Mouse (Mus musculus): Measurements from ENCODE around the gene Nelfb. TPM values are rescaled to one million over a fixed set of nuclear protein-coding genes. Genes with fewer than 3 reads are reported as not detected.

The Nelfb gene
- polyA plus RNA-seq, 1 experiment from 2014 or later, result 101 TPM

DNA sequence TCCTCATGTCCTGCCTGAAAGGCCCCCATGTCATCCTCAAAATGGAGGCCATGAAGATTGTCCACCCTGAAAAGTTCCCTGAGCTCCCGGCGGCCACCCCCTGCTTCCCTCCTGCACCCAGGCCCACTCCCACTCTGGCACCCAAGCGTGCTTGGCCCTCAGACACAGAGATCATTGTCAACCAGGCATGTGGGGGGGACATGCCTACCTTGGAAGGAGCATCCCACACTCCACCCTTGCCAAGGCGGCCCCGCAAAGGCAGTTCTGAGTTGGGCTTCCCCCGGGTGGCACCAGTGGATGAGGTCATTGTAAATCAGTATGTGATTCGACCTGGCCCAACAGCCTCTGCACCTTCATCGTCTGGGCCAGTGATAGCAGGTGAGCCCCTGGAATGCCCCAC, 32.1 kb upstream of the Nelfb start:
- H3K27me3 ChIP-seq (replicated peaks; ENCODE audit: control insufficient read depth, insufficient read depth, low read length), result no peaks in the 10 kb centered on the region
- H3K4me2 ChIP-seq (ENCODE audit: low read length), result peak overlapping the region; percentile 67
- peak overlapping the region; percentile 73 for H3K9ac ChIP-seq (replicated peaks; ENCODE audit: low read depth, low read length)
- H3K4me3 ChIP-seq (replicated peaks; ENCODE audit: low read length), result peak overlapping the region; percentile 71
- WGBS, result 79% methylated on average over 8 of the region's 8 CpGs
- H3K4me1 ChIP-seq (replicated peaks; ENCODE audit: control insufficient read depth, insufficient read depth, low read length), result peaks cover 30% of the 10 kb centered on the region
- H3K27ac ChIP-seq (ENCODE audit: low read length), result no peak overlapping the region
- no peaks in the 10 kb centered on the region for H3K9me3 ChIP-seq (ENCODE audit: control insufficient read depth, low read length)
- ATAC-seq, result no peak
- no peaks in the 10 kb centered on the region for H3K36me3 ChIP-seq (ENCODE audit: control insufficient read depth, insufficient read depth)

DNA sequence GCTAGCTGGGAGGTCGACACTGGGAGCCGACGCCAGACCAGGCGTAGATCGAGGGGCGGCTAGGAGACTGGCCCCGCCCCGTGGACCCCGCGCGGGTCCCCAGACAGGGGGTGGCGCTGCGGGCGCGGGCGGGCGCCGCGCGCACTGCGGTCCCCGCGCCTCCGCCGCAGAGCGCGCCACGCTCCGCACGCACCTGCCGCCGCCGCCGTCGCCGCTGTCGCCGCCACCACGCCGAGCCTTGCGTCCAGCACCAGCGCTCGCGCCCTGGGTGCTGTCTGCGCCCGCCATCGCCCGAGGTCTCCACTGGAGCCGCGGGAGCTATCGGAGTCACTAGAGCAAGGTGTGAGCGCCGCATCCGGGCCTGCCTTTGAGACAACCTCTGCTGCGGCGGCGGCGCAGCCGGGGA, 30.8 kb upstream of the Nelfb start, which contains the start of the genes Rnf208 and Cysrt1:
Rnf208 (plus strand) TSS at position 155 of the 406 bp plus-strand sequence.
Cysrt1 (minus strand) TSS at position 352 of the 406 bp plus-strand sequence.
- peak within 1 kb of the TSS; percentile 71 for H3K4me3 ChIP-seq (replicated peaks; ENCODE audit: low read length)
- no peaks in the 10 kb centered on the region for H3K27me3 ChIP-seq (replicated peaks; ENCODE audit: control insufficient read depth, insufficient read depth, low read length)
- no peaks in the 10 kb centered on the region for H3K9me3 ChIP-seq (ENCODE audit: control insufficient read depth, low read length)
- peak; percentile 69 for ATAC-seq
- peak within 1 kb of the TSS; percentile 73 for H3K27ac ChIP-seq (ENCODE audit: low read length)
- peak within 1 kb of the TSS; percentile 67 for H3K4me2 ChIP-seq (ENCODE audit: low read length)
- whole genome bisulfite sequencing, result 0% methylated on average over 59 of the region's 59 CpGs
- peaks cover 30% of the 10 kb centered on the region for H3K4me1 ChIP-seq (replicated peaks; ENCODE audit: control insufficient read depth, insufficient read depth, low read length)
- no peaks in the 10 kb centered on the region for H3K36me3 ChIP-seq (ENCODE audit: control insufficient read depth, insufficient read depth)
- H3K9ac ChIP-seq (replicated peaks; ENCODE audit: low read depth, low read length), result peak within 1 kb of the TSS; percentile 73

DNA sequence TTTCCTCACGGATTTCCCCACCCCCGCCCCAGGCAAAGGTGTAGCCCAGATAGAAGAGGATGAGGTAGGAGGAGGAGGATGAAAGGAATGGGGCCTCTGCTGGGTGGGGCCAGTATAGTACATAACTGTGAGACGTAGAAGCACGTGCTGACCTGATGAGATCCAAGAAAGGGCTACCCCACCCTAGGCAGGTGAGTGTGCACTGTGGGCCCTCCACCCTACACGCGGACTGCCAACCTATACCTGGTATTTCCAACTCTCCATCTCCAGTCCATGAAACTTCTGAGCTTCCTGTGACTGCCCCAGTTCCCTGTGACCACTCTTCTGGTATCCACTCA, 30.1 kb upstream of the Nelfb start:
- Histone ChIP-seq H3K9me3 (ENCODE audit: control insufficient read depth, low read length) (no peaks in the 10 kb centered on the region), H3K27ac (ENCODE audit: low read length) (peak overlapping the region; percentile 73), H3K36me3 (ENCODE audit: control insufficient read depth, insufficient read depth) (no peaks in the 10 kb centered on the region), H3K4me2 (ENCODE audit: low read length) (peak overlapping the region; percentile 67), H3K4me3 (replicated peaks; ENCODE audit: low read length) (peak overlapping the region; percentile 71), H3K4me1 (replicated peaks; ENCODE audit: control insufficient read depth, insufficient read depth, low read length) (peaks cover 30% of the 10 kb centered on the region), H3K27me3 (replicated peaks; ENCODE audit: control insufficient read depth, insufficient read depth, low read length) (no peaks in the 10 kb centered on the region), H3K9ac (replicated peaks; ENCODE audit: low read depth, low read length) (peak overlapping the region; percentile 73)
- ATAC-seq, result peak; percentile 11
- 12% methylated on average over 6 of the region's 6 CpGs for WGBS

DNA sequence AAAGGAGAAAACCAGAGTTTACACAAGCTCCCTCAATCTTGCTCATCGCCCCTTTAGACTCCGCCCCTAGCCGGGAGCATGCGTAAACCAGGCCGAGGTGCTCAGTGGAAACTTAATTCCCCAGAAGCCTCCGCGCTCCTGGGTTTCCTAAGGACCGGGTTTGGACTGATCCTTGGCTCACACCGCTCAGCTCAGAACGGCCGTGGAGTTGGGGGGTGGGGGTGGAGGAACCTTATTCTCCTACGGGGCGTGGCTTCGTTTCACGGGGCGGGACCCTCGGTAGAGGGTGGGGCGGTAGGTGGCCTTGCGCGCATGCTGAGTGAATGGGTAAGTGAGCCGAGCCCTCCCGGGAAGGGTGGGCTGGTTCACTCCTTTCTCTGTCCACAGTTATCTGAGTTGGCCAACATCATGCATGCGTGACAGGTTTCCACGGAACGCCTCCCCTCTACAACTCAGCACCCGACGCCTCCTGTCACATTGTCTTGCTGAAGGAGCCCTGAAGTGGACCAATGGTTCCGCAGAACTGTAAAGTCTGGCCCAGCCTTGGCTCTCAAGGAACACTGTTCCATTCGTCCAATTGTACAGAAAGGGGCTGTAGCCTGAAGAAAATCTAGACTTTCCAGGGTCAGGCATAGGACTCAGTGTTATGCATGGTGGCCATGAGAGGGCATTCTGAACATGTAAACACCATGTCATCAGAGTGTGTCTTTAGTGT, 29.6 kb upstream of the Nelfb start:
- no peaks in the 10 kb centered on the region for H3K27me3 ChIP-seq (replicated peaks; ENCODE audit: control insufficient read depth, insufficient read depth, low read length)
- peak overlapping the region; percentile 73 for H3K9ac ChIP-seq (replicated peaks; ENCODE audit: low read depth, low read length)
- peak; percentile 86 for ATAC-seq
- no peaks in the 10 kb centered on the region for H3K36me3 ChIP-seq (ENCODE audit: control insufficient read depth, insufficient read depth)
- peaks cover 30% of the 10 kb centered on the region for H3K4me1 ChIP-seq (replicated peaks; ENCODE audit: control insufficient read depth, insufficient read depth, low read length)
- WGBS, result under 1% methylated on average over 29 of the region's 29 CpGs
- no peaks in the 10 kb centered on the region for H3K9me3 ChIP-seq (ENCODE audit: control insufficient read depth, low read length)
- peak overlapping the region; percentile 71 for H3K4me3 ChIP-seq (replicated peaks; ENCODE audit: low read length)
- H3K27ac ChIP-seq (ENCODE audit: low read length), result peak overlapping the region; percentile 73
- peak overlapping the region; percentile 67 for H3K4me2 ChIP-seq (ENCODE audit: low read length)

DNA sequence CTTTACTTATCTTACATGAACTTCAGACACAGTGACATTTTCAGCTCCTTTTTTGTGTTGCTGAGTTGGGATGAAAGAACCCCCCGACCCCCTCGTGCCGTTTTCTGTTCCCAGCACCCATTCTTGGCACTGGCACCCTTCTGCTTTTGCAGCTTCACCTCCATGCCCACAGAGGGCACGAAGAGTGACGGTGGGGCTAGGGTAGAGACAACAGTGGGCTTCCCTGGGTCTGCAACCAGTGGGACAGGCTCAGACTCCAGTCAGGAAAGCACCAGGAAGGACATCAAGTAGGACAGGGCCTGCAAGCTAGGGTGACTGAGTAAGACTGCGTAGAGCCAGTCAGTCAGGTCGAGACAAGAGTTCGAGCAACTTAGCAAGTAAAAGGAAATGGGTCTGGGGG, 29.0 kb upstream of the Nelfb start:
- Histone ChIP-seq H3K4me3 (replicated peaks; ENCODE audit: low read length) (peak overlapping the region; percentile 71), H3K4me1 (replicated peaks; ENCODE audit: control insufficient read depth, insufficient read depth, low read length) (peaks cover 30% of the 10 kb centered on the region), H3K9me3 (ENCODE audit: control insufficient read depth, low read length) (no peaks in the 10 kb centered on the region), H3K9ac (replicated peaks; ENCODE audit: low read depth, low read length) (no peak overlapping the region; the same call in 1 of the 2 replicates), H3K27me3 (replicated peaks; ENCODE audit: control insufficient read depth, insufficient read depth, low read length) (no peaks in the 10 kb centered on the region), H3K27ac (ENCODE audit: low read length) (peak overlapping the region; percentile 73; the same call in 1 of the 2 replicates), H3K36me3 (ENCODE audit: control insufficient read depth, insufficient read depth) (no peaks in the 10 kb centered on the region), H3K4me2 (ENCODE audit: low read length) (peak overlapping the region; percentile 67)
- peak; percentile 11 for ATAC-seq
- 49% methylated on average over 8 of the region's 8 CpGs for WGBS

DNA sequence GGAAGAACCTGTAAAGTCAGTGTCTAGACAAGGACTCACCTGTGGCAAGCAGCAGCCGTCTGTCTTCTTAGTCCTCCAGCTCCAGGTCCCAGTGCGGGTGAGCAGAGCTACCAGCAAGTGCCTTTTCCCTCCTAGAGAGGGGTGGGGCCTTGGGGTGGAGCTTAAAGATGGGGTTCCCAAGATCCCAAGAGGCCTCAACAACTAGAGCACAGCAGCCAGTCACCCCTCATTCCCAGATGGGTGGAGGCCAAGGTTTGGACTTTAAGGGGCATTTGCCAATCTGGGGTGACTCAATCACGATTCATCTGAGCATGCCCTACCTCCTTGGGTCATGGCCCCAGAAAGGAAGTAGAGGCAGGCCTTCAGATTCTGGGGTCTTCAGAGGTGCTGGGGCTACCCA, 28.5 kb upstream of the Nelfb start:
- H3K9ac ChIP-seq (replicated peaks; ENCODE audit: low read depth, low read length), result no peak overlapping the region
- 89% methylated on average over 3 of the region's 3 CpGs for WGBS

DNA sequence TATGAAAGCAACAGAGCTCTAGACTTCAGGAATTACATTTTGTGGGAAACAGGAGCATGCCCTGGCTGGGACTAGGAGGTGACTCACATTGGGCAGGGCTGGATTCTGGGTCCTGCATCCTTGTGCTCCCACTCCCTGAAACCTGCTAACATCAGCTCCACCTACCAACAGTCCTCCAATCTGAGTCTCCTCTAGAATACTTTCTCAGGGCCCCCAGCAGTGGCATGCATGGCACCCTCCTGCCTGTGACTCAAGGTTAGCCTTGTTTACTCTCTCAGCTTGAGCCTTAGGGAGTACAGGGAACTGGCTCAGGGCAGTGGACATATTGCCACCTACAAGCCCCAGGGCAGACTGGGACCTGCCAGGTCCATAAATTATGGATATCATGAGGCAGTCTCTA, 26.8 kb upstream of the Nelfb start:
- Histone ChIP-seq H3K36me3 (ENCODE audit: control insufficient read depth, insufficient read depth) (no peaks in the 10 kb centered on the region), H3K4me2 (ENCODE audit: low read length) (no peak overlapping the region), H3K4me1 (replicated peaks; ENCODE audit: control insufficient read depth, insufficient read depth, low read length) (peaks cover 23% of the 10 kb centered on the region), H3K27me3 (replicated peaks; ENCODE audit: control insufficient read depth, insufficient read depth, low read length) (peaks cover 2% of the 10 kb centered on the region; the same call in 1 of the 2 replicates), H3K4me3 (replicated peaks; ENCODE audit: low read length) (no peak overlapping the region), H3K27ac (ENCODE audit: low read length) (no peak overlapping the region), H3K9ac (replicated peaks; ENCODE audit: low read depth, low read length) (no peak overlapping the region), H3K9me3 (ENCODE audit: control insufficient read depth, low read length) (no peaks in the 10 kb centered on the region)
- ATAC-seq, result no peak

More for the DNA sequence above, 28.5 kb upstream of the Nelfb start:
- no peak overlapping the region for H3K4me3 ChIP-seq (replicated peaks; ENCODE audit: low read length)
- no peaks in the 10 kb centered on the region for H3K9me3 ChIP-seq (ENCODE audit: control insufficient read depth, low read length)
- H3K4me1 ChIP-seq (replicated peaks; ENCODE audit: control insufficient read depth, insufficient read depth, low read length), result peaks cover 30% of the 10 kb centered on the region
- no peak overlapping the region for H3K4me2 ChIP-seq (ENCODE audit: low read length)
- no peak overlapping the region for H3K27ac ChIP-seq (ENCODE audit: low read length)
- no peak for ATAC-seq
- no peaks in the 10 kb centered on the region for H3K36me3 ChIP-seq (ENCODE audit: control insufficient read depth, insufficient read depth)
- no peaks in the 10 kb centered on the region for H3K27me3 ChIP-seq (replicated peaks; ENCODE audit: control insufficient read depth, insufficient read depth, low read length)

DNA sequence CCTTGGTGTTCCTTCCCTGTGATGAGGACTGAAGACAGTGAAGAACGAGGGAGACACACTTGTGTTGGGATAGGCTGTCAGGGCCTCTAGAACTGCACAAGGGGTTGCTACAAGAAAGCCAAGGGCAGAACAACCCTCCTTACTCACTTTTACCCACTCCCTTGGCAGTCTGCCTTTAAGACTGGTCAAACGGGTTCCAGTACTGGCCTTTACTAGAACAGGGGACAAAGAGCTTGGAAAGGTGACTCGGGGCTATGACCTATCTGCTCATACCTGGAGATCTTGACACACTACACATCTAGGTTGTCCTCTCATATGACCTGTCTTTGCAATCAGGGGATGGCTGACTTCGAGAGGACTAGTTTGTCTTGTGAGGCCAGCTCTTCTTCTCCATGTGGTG, 26.2 kb upstream of the Nelfb start:
- no peak for ATAC-seq
- no peak overlapping the region for H3K4me2 ChIP-seq (ENCODE audit: low read length)
- no peak overlapping the region for H3K4me3 ChIP-seq (replicated peaks; ENCODE audit: low read length)
- no peak overlapping the region for H3K27ac ChIP-seq (ENCODE audit: low read length)
- no peaks in the 10 kb centered on the region for H3K36me3 ChIP-seq (ENCODE audit: control insufficient read depth, insufficient read depth)
- peaks cover 2% of the 10 kb centered on the region; the same call in 1 of the 2 replicates for H3K27me3 ChIP-seq (replicated peaks; ENCODE audit: control insufficient read depth, insufficient read depth, low read length)
- 74% methylated on average over 4 of the region's 4 CpGs for WGBS
- H3K9me3 ChIP-seq (ENCODE audit: control insufficient read depth, low read length), result no peaks in the 10 kb centered on the region
- peaks cover 17% of the 10 kb centered on the region for H3K4me1 ChIP-seq (replicated peaks; ENCODE audit: control insufficient read depth, insufficient read depth, low read length)
- no peak overlapping the region for H3K9ac ChIP-seq (replicated peaks; ENCODE audit: low read depth, low read length)

DNA sequence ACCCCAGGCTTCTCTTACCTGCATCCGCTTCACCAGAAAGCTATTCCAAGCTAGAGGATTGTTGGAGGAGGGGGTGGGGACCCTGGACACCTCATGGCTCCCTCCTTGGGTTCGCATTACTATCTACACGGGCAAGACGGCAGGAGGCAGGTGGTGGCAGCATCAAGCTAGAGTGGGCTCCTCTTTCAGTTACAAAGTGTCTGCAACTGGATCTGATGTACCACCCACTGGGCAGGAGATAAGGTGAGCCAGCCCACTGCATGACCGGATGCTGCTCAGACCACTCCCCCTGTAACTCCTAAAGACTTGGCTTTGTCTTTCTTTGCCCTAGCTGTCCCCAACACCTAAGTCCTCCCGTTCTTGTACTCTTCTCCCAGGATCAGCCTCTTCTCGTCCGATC, 25.3 kb upstream of the Nelfb start, which contains the start of gene Rnf224:
Rnf224 (minus strand) TSS at position 174 of the 400 bp plus-strand sequence.
- ATAC-seq, result no peak
- Histone ChIP-seq H3K36me3 (ENCODE audit: control insufficient read depth, insufficient read depth) (no peaks in the 10 kb centered on the region), H3K4me3 (replicated peaks; ENCODE audit: low read length) (no peak within 1 kb of the TSS), H3K4me2 (ENCODE audit: low read length) (no peak within 1 kb of the TSS), H3K27ac (ENCODE audit: low read length) (no peak within 1 kb of the TSS), H3K9ac (replicated peaks; ENCODE audit: low read depth, low read length) (no peak within 1 kb of the TSS), H3K9me3 (ENCODE audit: control insufficient read depth, low read length) (no peaks in the 10 kb centered on the region), H3K4me1 (replicated peaks; ENCODE audit: control insufficient read depth, insufficient read depth, low read length) (peaks cover 15% of the 10 kb centered on the region), H3K27me3 (replicated peaks; ENCODE audit: control insufficient read depth, insufficient read depth, low read length) (peaks cover 2% of the 10 kb centered on the region; the same call in 1 of the 2 replicates)
- WGBS, result 44% methylated on average over 8 of the region's 8 CpGs
